Mouse (Mus musculus) midbrain, postnatal 0 days (tissue): ENCODE results near the gene Gse1. TPM values are rescaled to one million over a fixed set of nuclear protein-coding genes. Genes with fewer than 3 reads are reported as not detected.

Source experiments
- ATAC-seq: fragments of 200-750 bp; cut with Nextera tagmentation; 2 replicates; pipeline ENCODE4 v1.8.0; 2017; ENCODE audit warnings: moderate number of reproducible peaks, mild to moderate bottlenecking, moderate TSS enrichment, moderate library complexity; ENCODE audit not compliant: low FRiP score
- DNase-seq: peaks from one replicate; pipeline ENCODE4 v3.0.0-alpha.2; 2015; ENCODE audit warnings: low spot score
- H3K27ac ChIP-seq: fragments of 300-500 bp; sonication (generic); 2 replicates; pipeline ENCODE4 v1.5.1; 2014; ENCODE audit warnings: low read depth, mild to moderate bottlenecking, low read length, mixed read lengths
- H3K27me3 ChIP-seq: fragments of 300-500 bp; sonication (generic); 2 replicates; pipeline ENCODE4 v1.6.1; 2014; ENCODE audit warnings: low read length, control low read depth, mixed read lengths; ENCODE audit not compliant: insufficient read depth
- H3K36me3 ChIP-seq: fragments of 300-500 bp; sonication (generic); 2 replicates; pipeline ENCODE4 v1.6.1; 2014; ENCODE audit warnings: low read length, control low read depth, mixed read lengths; ENCODE audit not compliant: insufficient read depth
- H3K4me1 ChIP-seq: fragments of 300-500 bp; sonication (generic); 2 replicates; pipeline ENCODE4 v1.6.1; 2014; ENCODE audit warnings: mild to moderate bottlenecking, control low read depth, antibody characterized with exemption, low read length, mixed read lengths; ENCODE audit not compliant: insufficient read depth
- H3K4me2 ChIP-seq: fragments of 300-500 bp; sonication (generic); 2 replicates; pipeline ENCODE4 v1.6.1; 2014; ENCODE audit warnings: low read depth, mild to moderate bottlenecking, low read length, mixed read lengths; ENCODE audit not compliant: poor library complexity, severe bottlenecking
- H3K4me3 ChIP-seq: fragments of 300-500 bp; sonication (generic); 2 replicates; pipeline ENCODE4 v1.5.1; 2014; ENCODE audit warnings: low read depth, mild to moderate bottlenecking, low read length, moderate library complexity
- H3K9ac ChIP-seq: fragments of 300-500 bp; sonication (generic); replicated peaks from 2 replicates; pipeline ENCODE4 v1.6.1; 2014; ENCODE audit warnings: mild to moderate bottlenecking, low read length, moderate library complexity, mixed read lengths; ENCODE audit not compliant: poor library complexity, severe bottlenecking
- H3K9me3 ChIP-seq: fragments of 300-500 bp; sonication (generic); 2 replicates; pipeline ENCODE4 v1.6.1; 2016; ENCODE audit warnings: low read length, control low read depth
- CTCF ChIP-seq: IDR thresholded peaks from 2 replicates; pipeline ENCODE4 v1.5.1; 2016; ENCODE audit warnings: antibody characterized with exemption, mild to moderate bottlenecking
- WGBS: fragments of 180-500 bp; shearing (Covaris S2); extraction: QIAGEN DNeasy Blood & Tissue Kit; methylation state at CpG from one replicate; pipeline ENCODE4 v1.1.7; 2014; 5-methylcytosine and 5-hydroxymethylcytosine counted together
- polyA plus RNA-seq: library from polyadenylated mRNA; unstranded; fragments of >200 nt; fragmentation: Nextera tagmentation; extraction: Ambion mirVana; gene quantifications from 2 replicates; pipeline ENCODE4 v1.2.1, GENCODE M21; 2015
- total RNA-seq: library from RNA; depleted of rRNA; stranded (reverse); fragments of >200 nt; gene quantifications from 2 replicates; pipeline ENCODE4 v1.2.3, GENCODE M21; 2014

The Gse1 gene
- total and polyA plus RNA-seq, 2 experiments from 2014 or later: 12.4 to 51.3 TPM

- peaks cover 14% of the 10 kb centered on the region for H3K4me1 ChIP-seq
- H3K9ac ChIP-seq: no peak overlapping the region
These were observed 232.1 kb downstream of the Gse1 start for GRCm38 (mm10) chr8:120460375-120460774.

GRCm38 (mm10) chr8:120462119-120462551 is 233.9 kb downstream of the Gse1 start:
- H3K4me3 ChIP-seq: no peak overlapping the region
- no peaks in the 10 kb centered on the region for H3K27me3 ChIP-seq
- no peaks in the 10 kb centered on the region for H3K9me3 ChIP-seq
- H3K4me1 ChIP-seq: peaks cover 13% of the 10 kb centered on the region
- H3K4me2 ChIP-seq: no peak overlapping the region
- ATAC-seq (no peak), DNase-seq (no peak)
- no peak overlapping the region for H3K27ac ChIP-seq
- no peaks in the 10 kb centered on the region for H3K36me3 ChIP-seq
- no peak overlapping the region for H3K9ac ChIP-seq
- 20% methylated on average over 15 of the region's 15 CpGs for WGBS
- no peak for TF ChIP-seq CTCF

More at GRCm38 (mm10) chr8:120460375-120460774, 232.1 kb downstream of the Gse1 start:
- no peak overlapping the region for H3K4me2 ChIP-seq
- peak; percentile 15; the same call in 1 of the 2 replicates for ATAC-seq
- H3K27me3 ChIP-seq: no peaks in the 10 kb centered on the region
- no peak overlapping the region for H3K4me3 ChIP-seq
- peak; percentile 53 for DNase-seq
- WGBS: 27% methylated on average over 6 of the region's 6 CpGs
- H3K36me3 ChIP-seq: no peaks in the 10 kb centered on the region
- H3K27ac ChIP-seq: 0 out of 2 replicates have a peak overlapping the region, but pooled peaks have one; percentile 38
- H3K9me3 ChIP-seq: no peaks in the 10 kb centered on the region
- no peak for TF ChIP-seq CTCF

- Histone ChIP-seq H3K36me3 (no peaks in the 10 kb centered on the region), H3K27me3 (no peaks in the 10 kb centered on the region), H3K4me1 (peaks cover 13% of the 10 kb centered on the region), H3K9ac (no peak overlapping the region), H3K4me3 (no peak overlapping the region), H3K27ac (no peak overlapping the region), H3K9me3 (no peaks in the 10 kb centered on the region), H3K4me2 (no peak overlapping the region)
- no peak for ATAC-seq
- DNase-seq: no peak
- 66% methylated on average over 6 of the region's 6 CpGs for WGBS
- TF ChIP-seq CTCF: no peak
These were observed 234.4 kb downstream of the Gse1 start for GRCm38 (mm10) chr8:120462611-120463010.

- Histone ChIP-seq H3K4me2 (no peak overlapping the region), H3K4me3 (no peak overlapping the region), H3K36me3 (no peaks in the 10 kb centered on the region), H3K27ac (no peak overlapping the region), H3K9me3 (no peaks in the 10 kb centered on the region), H3K9ac (no peak overlapping the region), H3K27me3 (no peaks in the 10 kb centered on the region), H3K4me1 (peaks cover 13% of the 10 kb centered on the region)
- no peak for TF ChIP-seq CTCF
- DNase-seq (no peak), ATAC-seq (no peak)
- WGBS: 95% methylated on average over 6 of the region's 9 CpGs
These were observed 235.8 kb downstream of the Gse1 start for GRCm38 (mm10) chr8:120463918-120464584.

GRCm38 (mm10) chr8:120464585-120464937 is 236.3 kb downstream of the Gse1 start:
- DNase-seq (no peak), ATAC-seq (no peak)
- Histone ChIP-seq H3K9me3 (no peaks in the 10 kb centered on the region), H3K27me3 (no peaks in the 10 kb centered on the region), H3K4me3 (no peak overlapping the region), H3K36me3 (no peaks in the 10 kb centered on the region), H3K27ac (no peak overlapping the region), H3K4me2 (no peak overlapping the region), H3K4me1 (peaks cover 13% of the 10 kb centered on the region), H3K9ac (no peak overlapping the region)
- no peak for TF ChIP-seq CTCF
- WGBS: 86% methylated on average over 4 of the region's 4 CpGs

GRCm38 (mm10) chr8:120465710-120466109 is 237.5 kb downstream of the Gse1 start:
- Histone ChIP-seq H3K36me3 (no peaks in the 10 kb centered on the region), H3K27ac (no peak overlapping the region), H3K4me1 (peaks cover 8% of the 10 kb centered on the region; the same call in 1 of the 2 replicates), H3K27me3 (no peaks in the 10 kb centered on the region), H3K4me2 (no peak overlapping the region), H3K9me3 (no peaks in the 10 kb centered on the region), H3K9ac (no peak overlapping the region), H3K4me3 (no peak overlapping the region)
- WGBS: 15% methylated on average over 8 of the region's 8 CpGs
- ATAC-seq (peak; percentile 53), DNase-seq (peak; percentile 86)
- no peak for TF ChIP-seq CTCF
